Mouse (Mus musculus): ENCODE measurements around the gene Slf2.

GRCm38 (mm10) chr19:44959633-44960032 is 28.7 kb downstream of the Slf2 start:
- TF ChIP-seq ZC3H11A (IDR thresholded peaks at IDR 0.05; ENCODE audit: low read depth, low read length) (no peak), POLR2A (IDR thresholded peaks at IDR 0.05; ENCODE audit: control insufficient read depth in 1 of 2, insufficient read depth in 1 of 2, low read depth in 1 of 2, low read length in 2 of 2, poor library complexity in 1 of 2) (no peak), TCF12 (IDR thresholded peaks at IDR 0.05; ENCODE audit: low read depth, low read length) (no peak), EP300 (IDR thresholded peaks at IDR 0.05; ENCODE audit: low read depth in 1 of 2, low read length in 2 of 2) (no peak), CTCF (IDR thresholded peaks at IDR 0.05 in 2 of 3, conservative IDR thresholded peaks at IDR 0.05 in 1 of 3; ENCODE audit: control insufficient read depth in 1 of 3, insufficient read depth in 1 of 3, low read depth in 2 of 3, low read length in 3 of 3, poor library complexity in 1 of 3, severe bottlenecking in 1 of 3) (no peak), TAL1 (IDR thresholded peaks at IDR 0.05; ENCODE audit: low read length) (no peak), USF1 (IDR thresholded peaks at IDR 0.05; ENCODE audit: low read depth, low read length) (no peak), MYB (IDR thresholded peaks at IDR 0.05; ENCODE audit: low read depth, low read length) (no peak), RAD21 (IDR thresholded peaks at IDR 0.05; ENCODE audit: low read depth, low read length) (no peak), GATA1 (IDR thresholded peaks at IDR 0.05; ENCODE audit: low read depth, low read length) (no peak), CHD2 (IDR thresholded peaks at IDR 0.05; ENCODE audit: low read length) (no peak), GABPA (IDR thresholded peaks at IDR 0.05; ENCODE audit: low read depth, low read length) (no peak), MAX (IDR thresholded peaks at IDR 0.05; ENCODE audit: low read length) (no peak), JUND (IDR thresholded peaks at IDR 0.05; ENCODE audit: low read depth, low read length) (no peak)

All from MEL (cell line).